Mouse (Mus musculus) cerebellum, adult 11 months (tissue): Measurements from ENCODE around the gene Gm44579.

ENCODE experiments used
- DNase-seq: peaks from one replicate; pipeline ENCODE4 v3.0.0; 2022

The Gm44579 gene

GRCm38 (mm10) chr15:98220877-98221276, at the start of gene Gm44579, which contains the start of gene Olfr287:
TSS of gene Gm44579 (minus strand) at chr15:98220977.
TSS of gene Olfr287 (minus strand) at chr15:98221056.
- DNase-seq: no peak

- no peak for DNase-seq
Observed at GRCm38 (mm10) chr15:98257776-98258175, 37.0 kb upstream of the Gm44579 start.

GRCm38 (mm10) chr15:98257193-98257592, 36.4 kb upstream of the Gm44579 start, which contains the start of gene H1fnt:
TSS of gene H1fnt (minus strand) at chr15:98257293.
- no peak for DNase-seq

GRCm38 (mm10) chr15:98256271-98256670, 35.5 kb upstream of the Gm44579 start:
- peak; percentile 6 for DNase-seq

- no peak for DNase-seq
Observed at GRCm38 (mm10) chr15:98235442-98235841, 14.7 kb upstream of the Gm44579 start.

- no peak for DNase-seq
Observed at GRCm38 (mm10) chr15:98234350-98234749, 13.6 kb upstream of the Gm44579 start, which contains the start of gene Olfr286. TSS of gene Olfr286 (minus strand) at chr15:98234450.

- no peak for DNase-seq
Observed at GRCm38 (mm10) chr15:98226096-98226495, 5.3 kb upstream of the Gm44579 start.

- no peak for DNase-seq
Observed at GRCm38 (mm10) chr15:98225610-98226009, 4.8 kb upstream of the Gm44579 start.

GRCm38 (mm10) chr15:98222377-98222776, 1.6 kb upstream of the Gm44579 start:
- DNase-seq: no peak

GRCm38 (mm10) chr15:98214130-98214529, 6.6 kb downstream of the Gm44579 start:
- DNase-seq: no peak

- no peak for DNase-seq
Observed at GRCm38 (mm10) chr15:98213336-98213870, 7.4 kb downstream of the Gm44579 start.

GRCm38 (mm10) chr15:98209676-98210075, 11.1 kb downstream of the Gm44579 start:
- DNase-seq: no peak

GRCm38 (mm10) chr15:98195442-98195841, 25.3 kb downstream of the Gm44579 start, which contains the start of gene Olfr288:
TSS of gene Olfr288 (minus strand) at chr15:98195542.
- no peak for DNase-seq

GRCm38 (mm10) chr15:98184456-98184855, 36.3 kb downstream of the Gm44579 start:
- no peak for DNase-seq

GRCm38 (mm10) chr15:98181856-98182570, 38.8 kb downstream of the Gm44579 start:
- DNase-seq: peak; percentile 44

- DNase-seq: peak; percentile 97
Observed at GRCm38 (mm10) chr15:98181132-98181711, 39.6 kb downstream of the Gm44579 start.

- DNase-seq: no peak
Observed at GRCm38 (mm10) chr15:98180567-98181131, 40.1 kb downstream of the Gm44579 start.

GRCm38 (mm10) chr15:98177320-98177719, 43.5 kb downstream of the Gm44579 start:
- DNase-seq: no peak

- DNase-seq: peak; percentile 44
Observed at GRCm38 (mm10) chr15:98173821-98174220, 47.0 kb downstream of the Gm44579 start.

GRCm38 (mm10) chr15:98172113-98172512, 48.7 kb downstream of the Gm44579 start:
- DNase-seq: no peak

- DNase-seq: no peak
Observed at GRCm38 (mm10) chr15:98170917-98171316, 49.9 kb downstream of the Gm44579 start.

- no peak for DNase-seq
Observed at GRCm38 (mm10) chr15:98170365-98170764, 50.4 kb downstream of the Gm44579 start.

- no peak for DNase-seq
Observed at GRCm38 (mm10) chr15:98168622-98169004, 52.2 kb downstream of the Gm44579 start.
